Mouse (Mus musculus): ENCODE results near the gene Olfr214. TPM values are rescaled to one million over a fixed set of nuclear protein-coding genes. Genes with fewer than 3 reads are reported as not detected.
"Not testable (repeated sequence)": the region's sequence is repeated elsewhere in the genome, so short reads cannot be mapped to it uniquely, and the experiment has no call there.

Gene Olfr214
- total RNA-seq (2015), result not detected in 2 replicates
- total RNA-seq (2017), result not detected in 2 replicates

GRCm38 (mm10) chr6:116553935-116554334 is at the start of gene Olfr214:
Olfr214 (plus strand) TSS chr6:116554235.
- no peak for ATAC-seq (ENCODE audit: poor library complexity, severe bottlenecking)

- peak; percentile 51 for ATAC-seq (ENCODE audit: poor library complexity, severe bottlenecking)
Observed at GRCm38 (mm10) chr6:116506302-116507003, 47.6 kb upstream of the Olfr214 start, which contains the start of gene Olfr212. Olfr212 (plus strand) TSS chr6:116506516.

DNA sequence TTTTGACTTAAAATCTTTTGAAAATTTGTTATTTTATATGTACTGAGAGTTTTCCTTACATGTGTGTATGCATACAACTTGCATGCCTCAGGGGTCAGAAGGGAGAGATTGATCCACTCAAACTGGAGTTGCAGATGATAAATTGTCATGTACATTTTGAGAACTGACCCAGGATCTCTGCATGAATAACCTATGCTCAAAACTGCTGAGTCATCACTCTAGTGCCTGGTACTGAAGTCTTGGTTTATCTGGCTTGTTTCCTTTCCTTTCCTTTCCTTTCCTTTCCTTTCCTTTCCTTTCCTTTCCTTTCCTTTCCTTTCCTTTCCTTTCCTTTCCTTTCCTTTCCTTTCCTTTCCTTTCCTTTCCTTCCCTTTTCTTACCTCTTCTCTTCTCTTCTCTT is 39.2 kb upstream of the Olfr214 start:
- ATAC-seq (ENCODE audit: poor library complexity, severe bottlenecking), result no peak

GRCm38 (mm10) chr6:116538156-116538555 is 15.9 kb upstream of the Olfr214 start, which contains the start of gene Olfr213:
Olfr213 (plus strand) TSS chr6:116538456.
- no peak for ATAC-seq (ENCODE audit: poor library complexity, severe bottlenecking)

- no peak for ATAC-seq (ENCODE audit: poor library complexity, severe bottlenecking)
Observed at GRCm38 (mm10) chr6:116542500-116542899, 11.5 kb upstream of the Olfr214 start.

DNA sequence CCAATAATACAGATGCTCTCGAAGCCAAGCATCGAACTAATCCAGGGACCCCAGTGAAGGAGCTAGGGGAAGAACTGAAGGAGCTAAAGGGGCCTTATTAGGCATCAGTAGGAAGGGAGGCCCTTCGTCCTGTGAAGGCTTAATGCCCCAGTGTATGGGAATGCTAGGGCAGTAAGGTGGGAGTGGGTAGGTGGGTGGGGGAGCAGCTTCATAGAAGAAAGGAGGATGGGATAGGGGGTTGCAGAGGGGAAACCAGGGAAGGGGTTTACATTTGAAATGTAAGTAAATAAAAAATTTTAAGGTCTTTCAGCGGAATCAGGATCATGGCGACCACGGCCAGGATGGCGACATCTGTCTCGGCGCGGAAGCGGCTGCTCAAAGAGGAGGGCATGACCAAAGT is 3.2 kb upstream of the Olfr214 start, which contains the start of gene Gm5580:
Gene Gm5580 (plus strand): TSS at position 301 of the 400 bp plus-strand sequence.
- ATAC-seq (ENCODE audit: poor library complexity, severe bottlenecking), result not testable (repeated sequence)

DNA sequence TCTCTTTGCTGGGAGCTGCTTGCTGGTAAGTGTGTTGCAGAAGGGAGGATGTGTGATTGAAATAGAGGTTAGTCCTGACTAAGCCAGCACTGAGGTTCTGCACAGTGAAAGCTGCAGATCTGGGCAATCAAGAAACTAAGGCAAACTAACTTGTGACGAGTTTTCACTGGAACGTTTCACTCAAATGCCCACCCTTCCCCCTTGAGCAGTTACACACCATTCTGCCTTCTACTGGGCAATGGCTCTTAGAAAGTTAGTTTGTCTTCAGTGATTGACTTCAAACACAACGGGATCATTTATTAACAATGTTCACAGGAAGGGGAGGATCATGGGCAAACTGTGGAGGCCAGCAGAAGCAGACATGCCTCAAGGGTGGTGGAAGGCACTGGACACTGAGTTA is 917 bp downstream of the Olfr214 start:
- ATAC-seq (ENCODE audit: poor library complexity, severe bottlenecking), result no peak

DNA sequence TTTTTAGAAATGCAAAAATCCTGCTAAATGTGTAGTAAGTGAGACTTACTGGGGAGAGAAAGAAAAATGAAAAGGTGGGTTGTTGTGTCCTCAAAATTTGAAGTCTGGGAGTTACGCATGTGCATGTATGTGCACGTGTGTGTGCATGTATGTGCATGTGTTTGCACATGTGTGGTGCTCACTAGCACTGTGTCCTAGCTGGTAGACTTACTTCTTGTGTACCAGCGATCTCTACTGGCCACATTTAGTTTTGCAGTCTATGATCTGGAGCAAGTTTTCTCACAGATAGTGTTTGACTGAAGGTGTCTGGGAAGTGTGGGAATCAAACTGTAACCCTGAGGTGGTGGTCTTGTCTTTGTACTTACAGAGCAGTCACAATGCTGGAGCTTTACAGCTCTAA is 15.8 kb downstream of the Olfr214 start:
- peak; percentile 82 for ATAC-seq (ENCODE audit: poor library complexity, severe bottlenecking)

GRCm38 (mm10) chr6:116584095-116584494 is 30.1 kb downstream of the Olfr214 start, which contains the start of gene Olfr215:
Olfr215 (minus strand) TSS chr6:116584195.
- no peak for ATAC-seq (ENCODE audit: poor library complexity, severe bottlenecking)

- not testable (repeated sequence) for ATAC-seq (ENCODE audit: poor library complexity, severe bottlenecking)
Observed at GRCm38 (mm10) chr6:116600969-116601368, 46.9 kb downstream of the Olfr214 start.

DNA sequence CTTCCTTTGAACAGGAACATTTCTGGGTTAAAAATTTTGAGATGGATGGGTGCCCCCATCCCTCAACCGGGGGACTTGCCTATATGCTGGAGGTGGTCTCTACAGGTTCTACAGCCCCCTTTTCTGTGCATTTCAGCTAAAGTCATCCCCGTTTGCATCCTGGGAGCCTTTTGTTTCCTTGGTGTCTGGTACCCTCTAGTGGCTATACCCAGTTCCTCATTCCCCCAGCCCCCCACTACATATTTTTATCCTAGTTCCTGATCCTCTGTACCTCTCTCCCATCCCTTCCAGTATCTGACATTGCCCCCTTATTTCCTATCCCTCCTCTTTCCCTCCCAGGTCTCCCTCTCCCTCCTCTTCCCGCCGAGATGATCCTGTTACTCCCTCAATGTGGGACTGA is 53.2 kb downstream of the Olfr214 start:
- no peak for ATAC-seq (ENCODE audit: poor library complexity, severe bottlenecking)

Other genes starting within 250 kb of the Olfr214 start
- gene March8, start 216.2 kb upstream of the Olfr214 start, total RNA-seq (2015), result 4.7 and 8.4 TPM in 2 replicates
- gene March8, start 216.2 kb upstream of the Olfr214 start, total RNA-seq (2017), result 15.1 and 15.2 TPM in 2 replicates
- gene Alox5, start 93.1 kb upstream of the Olfr214 start, total RNA-seq (2015), result 53.8 and 58.6 TPM in 2 replicates
- 55.0 and 61.5 TPM in 2 replicates for gene Alox5, start 93.1 kb upstream of the Olfr214 start, total RNA-seq (2017)
- not detected in 2 replicates for gene Olfr211, start 65.1 kb upstream of the Olfr214 start, total RNA-seq (2015)
- gene Olfr211, start 65.1 kb upstream of the Olfr214 start, total RNA-seq (2017), result not detected in 2 replicates
- gene Olfr212, start 47.7 kb upstream of the Olfr214 start, total RNA-seq (2015), result 0.20 and 0.43 TPM in 2 replicates
- 0.24 TPM in 1 of 2 replicates, not detected in the other for gene Olfr212, start 47.7 kb upstream of the Olfr214 start, total RNA-seq (2017)
- not detected in 2 replicates for gene Olfr213, start 15.8 kb upstream of the Olfr214 start, total RNA-seq (2015)
- not detected in 2 replicates for gene Olfr213, start 15.8 kb upstream of the Olfr214 start, total RNA-seq (2017)
- gene Gm5580, start 3.1 kb upstream of the Olfr214 start, total RNA-seq (2015), result 0.52 and 0.89 TPM in 2 replicates
- 0.15 and 0.37 TPM in 2 replicates for gene Gm5580, start 3.1 kb upstream of the Olfr214 start, total RNA-seq (2017)
- not detected in 2 replicates for gene Olfr215, start 30.0 kb downstream of the Olfr214 start, total RNA-seq (2015)
- not detected in 2 replicates for gene Olfr215, start 30.0 kb downstream of the Olfr214 start, total RNA-seq (2017)
- gene Zfp422, start 74.8 kb downstream of the Olfr214 start, total RNA-seq (2015), result 53.4 and 53.8 TPM in 2 replicates
- 20.6 and 20.8 TPM in 2 replicates for gene Zfp422, start 74.8 kb downstream of the Olfr214 start, total RNA-seq (2017)
- 0.36 TPM in 1 of 2 replicates, not detected in the other for gene Depp1, start 96.4 kb downstream of the Olfr214 start, total RNA-seq (2015)
- 0.18 and 0.49 TPM in 2 replicates for gene Depp1, start 96.4 kb downstream of the Olfr214 start, total RNA-seq (2017)
- 229 and 230 TPM in 2 replicates for gene Rassf4, start 119.7 kb downstream of the Olfr214 start, total RNA-seq (2015)
- 165 and 181 TPM in 2 replicates for gene Rassf4, start 119.7 kb downstream of the Olfr214 start, total RNA-seq (2017)
- gene Tmem72, start 162.7 kb downstream of the Olfr214 start, total RNA-seq (2015), result 0.13 and 0.21 TPM in 2 replicates
- 0.12 and 0.33 TPM in 2 replicates for gene Tmem72, start 162.7 kb downstream of the Olfr214 start, total RNA-seq (2017)